Mouse (Mus musculus) liver, embryonic 11.5 days (tissue): ENCODE measurements around the gene Olfr521. TPM values are rescaled to one million over a fixed set of nuclear protein-coding genes. Genes with fewer than 3 reads are reported as not detected.
"Not testable (repeated sequence)": the region's sequence is repeated elsewhere in the genome, so short reads cannot be mapped to it uniquely, and the experiment has no call there.

Source experiments
- ATAC-seq: fragments of 200-750 bp; cut with Nextera tagmentation; replicated peaks from 2 replicates; pipeline ENCODE4 v1.8.0; 2017; ENCODE audit warnings: moderate number of reproducible peaks, mild to moderate bottlenecking, moderate TSS enrichment, moderate library complexity; ENCODE audit not compliant: low FRiP score
- DNase-seq: peaks from one replicate; pipeline ENCODE4 v3.0.0-alpha.2; 2017; ENCODE audit warnings: low spot score
- H3K27ac ChIP-seq: fragments of 300-500 bp; sonication (generic); 2 replicates; pipeline ENCODE4 v1.5.1; 2014; ENCODE audit warnings: mild to moderate bottlenecking, low read depth, low read length, control low read depth
- H3K27me3 ChIP-seq: fragments of 300-500 bp; sonication (generic); replicated peaks from 2 replicates; pipeline ENCODE4 v1.6.1; 2014; ENCODE audit warnings: low read length, mixed read lengths; ENCODE audit not compliant: control insufficient read depth, insufficient read depth
- H3K36me3 ChIP-seq: fragments of 300-500 bp; sonication (generic); 2 replicates; pipeline ENCODE4 v1.6.1; 2014; ENCODE audit warnings: mild to moderate bottlenecking, low read length, moderate library complexity, mixed read lengths; ENCODE audit not compliant: control insufficient read depth, insufficient read depth
- H3K4me1 ChIP-seq: fragments of 300-500 bp; sonication (generic); replicated peaks from 2 replicates; pipeline ENCODE4 v1.6.1; 2014; ENCODE audit warnings: low read length, mixed read lengths; ENCODE audit not compliant: control insufficient read depth, insufficient read depth
- H3K4me2 ChIP-seq: fragments of 300-500 bp; sonication (generic); 2 replicates; pipeline ENCODE4 v1.6.1; 2014; ENCODE audit warnings: mild to moderate bottlenecking, control low read depth, moderate library complexity
- H3K4me3 ChIP-seq: fragments of 300-500 bp; sonication (generic); 2 replicates; pipeline ENCODE4 v1.5.1; 2014; ENCODE audit warnings: low read depth, low read length, control low read depth
- H3K9ac ChIP-seq: fragments of 300-500 bp; sonication (generic); 2 replicates; pipeline ENCODE4 v1.6.1; 2014; ENCODE audit warnings: low read depth, low read length, control low read depth
- H3K9me3 ChIP-seq: fragments of 300-500 bp; sonication (generic); 2 replicates; pipeline ENCODE4 v1.6.1; 2016; ENCODE audit warnings: low read length, inconsistent platforms, mixed read lengths; ENCODE audit not compliant: control insufficient read depth
- WGBS: fragments of 180-500 bp; shearing (Covaris S2); extraction: QIAGEN DNeasy Blood & Tissue Kit; methylation state at CpG from one replicate; pipeline ENCODE4 v1.1.7; 2014; 5-methylcytosine and 5-hydroxymethylcytosine counted together
- polyA plus RNA-seq: library from polyadenylated mRNA; unstranded; fragments of >200 nt; fragmentation: Nextera tagmentation; extraction: Ambion mirVana; gene quantifications from 2 replicates; pipeline ENCODE4 v1.2.1, GENCODE M21; 2014

Gene Olfr521
- polyA plus RNA-seq, 1 experiment from 2014 or later, result not detected

DNA sequence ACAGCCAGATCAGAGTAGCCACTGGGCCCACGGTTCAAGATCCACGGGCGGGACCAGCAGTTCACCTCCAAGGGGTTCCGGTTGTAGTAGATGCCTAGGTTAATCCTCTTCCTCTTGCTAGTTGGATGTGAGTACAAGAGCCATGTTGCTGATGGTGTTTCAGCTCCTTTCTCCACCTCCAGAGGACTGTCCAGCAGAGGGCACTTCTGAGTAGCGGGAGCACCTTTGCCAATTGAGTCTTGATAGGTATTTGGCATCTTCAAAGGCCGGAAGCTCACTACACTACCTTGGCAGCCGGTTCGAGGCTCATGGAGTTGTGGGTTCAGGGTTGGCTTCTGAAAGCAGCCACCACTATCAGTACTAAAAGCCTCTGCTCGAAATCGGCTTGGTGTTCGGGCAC, 50.1 kb downstream of the Olfr521 start:
- Histone ChIP-seq H3K27ac (no peak overlapping the region), H3K27me3 (no peaks in the 10 kb centered on the region), H3K36me3 (peaks cover 7% of the 10 kb centered on the region; the same call in 1 of the 2 replicates), H3K9me3 (no peaks in the 10 kb centered on the region), H3K4me1 (peaks cover 3% of the 10 kb centered on the region; the same call in 1 of the 2 replicates), H3K4me2 (no peak overlapping the region), H3K4me3 (no peak overlapping the region), H3K9ac (no peak overlapping the region)
- ATAC-seq (no peak), DNase-seq (no peak)
- 90% methylated on average over 11 of the region's 11 CpGs for WGBS

DNA sequence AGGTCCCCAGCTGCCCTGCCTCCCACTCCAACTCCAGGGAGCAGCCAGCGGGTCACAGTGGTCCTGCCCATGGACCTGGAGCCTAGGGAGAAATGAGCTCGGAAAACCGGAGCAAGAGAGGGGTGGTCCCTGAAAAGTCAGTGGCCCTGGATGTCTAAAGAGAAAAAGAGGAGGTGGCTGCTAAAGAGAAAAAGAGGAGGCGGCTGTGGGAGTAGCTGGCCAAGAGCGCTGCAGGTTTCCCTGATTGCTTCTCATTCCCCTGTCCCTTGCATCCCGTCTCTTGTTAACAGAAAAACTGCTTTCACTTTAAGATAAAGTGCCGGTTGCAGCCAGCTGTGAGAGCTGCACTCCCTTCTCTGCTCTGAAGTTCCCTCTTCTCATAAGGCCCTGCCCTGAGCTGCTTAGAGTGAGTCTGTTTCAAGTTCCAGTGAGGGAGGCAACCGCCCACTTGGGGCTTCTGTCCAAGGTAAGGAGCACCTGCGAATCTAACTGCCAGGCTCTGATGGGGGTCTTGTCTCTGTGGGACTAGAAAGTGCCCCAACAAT, 54.9 kb downstream of the Olfr521 start:
- DNase-seq, H3K36me3 ChIP-seq, ATAC-seq, H3K27me3 ChIP-seq, H3K4me3 ChIP-seq, H3K9me3 ChIP-seq: not testable (repeated sequence)
- Histone ChIP-seq H3K4me1 (peaks cover 19% of the 10 kb centered on the region), H3K4me2 (peak overlapping the region; percentile 47), H3K9ac (0 out of 2 replicates have a peak overlapping the region, but pooled peaks have one; percentile 14), H3K27ac (peak overlapping the region; percentile 19; the same call in 1 of the 2 replicates)
- 16% methylated on average over 9 of the region's 9 CpGs for WGBS

Other genes starting within 250 kb of the Olfr521 start
- gene Arrb1, start 228.0 kb upstream of the Olfr521 start, polyA plus RNA-seq, result 27.9 and 28.9 TPM in 2 replicates
- 0.53 and 0.78 TPM in 2 replicates for gene Tpbgl, start 136.4 kb upstream of the Olfr521 start, polyA plus RNA-seq
- gene Slco2b1, start 52.2 kb upstream of the Olfr521 start, polyA plus RNA-seq, result 0.34 and 0.97 TPM in 2 replicates
- gene Olfr520, start 33.2 kb upstream of the Olfr521 start, polyA plus RNA-seq, result not detected in 2 replicates
- 5.4 and 5.9 TPM in 2 replicates for gene Neu3, start 64.9 kb downstream of the Olfr521 start, polyA plus RNA-seq
- 0.10 and 0.17 TPM in 2 replicates for gene Xrra1, start 95.6 kb downstream of the Olfr521 start, polyA plus RNA-seq
- 301 and 312 TPM in 2 replicates for gene Spcs2, start 100.0 kb downstream of the Olfr521 start, polyA plus RNA-seq
- 3.7 and 4.3 TPM in 2 replicates for gene Rnf169, start 216.9 kb downstream of the Olfr521 start, polyA plus RNA-seq
- 0.19 and 0.39 TPM in 2 replicates for gene Chrdl2, start 242.7 kb downstream of the Olfr521 start, polyA plus RNA-seq